Mouse (Mus musculus) adrenal gland, adult 18-20 months (tissue): ENCODE measurements around the gene Nono. TPM values are rescaled to one million over a fixed set of nuclear protein-coding genes. Genes with fewer than 3 reads are reported as not detected.

Experiments used
- DNase-seq, 2 experiments: peaks; one replicate each; pipeline ENCODE4 v3.0.0; 2021 to 2022; ENCODE audit warnings: low spot score in 2 of 2
- total RNA-seq, 2 experiments: library from RNA; stranded (reverse); gene quantifications; 1 replicate in 1 of 2; 2 replicates in 1 of 2; pipeline ENCODE4 v1.2.3; 2021

Nono gene
- total RNA-seq, 2 experiments from 2014 or later: 158 to 182 TPM

DNA sequence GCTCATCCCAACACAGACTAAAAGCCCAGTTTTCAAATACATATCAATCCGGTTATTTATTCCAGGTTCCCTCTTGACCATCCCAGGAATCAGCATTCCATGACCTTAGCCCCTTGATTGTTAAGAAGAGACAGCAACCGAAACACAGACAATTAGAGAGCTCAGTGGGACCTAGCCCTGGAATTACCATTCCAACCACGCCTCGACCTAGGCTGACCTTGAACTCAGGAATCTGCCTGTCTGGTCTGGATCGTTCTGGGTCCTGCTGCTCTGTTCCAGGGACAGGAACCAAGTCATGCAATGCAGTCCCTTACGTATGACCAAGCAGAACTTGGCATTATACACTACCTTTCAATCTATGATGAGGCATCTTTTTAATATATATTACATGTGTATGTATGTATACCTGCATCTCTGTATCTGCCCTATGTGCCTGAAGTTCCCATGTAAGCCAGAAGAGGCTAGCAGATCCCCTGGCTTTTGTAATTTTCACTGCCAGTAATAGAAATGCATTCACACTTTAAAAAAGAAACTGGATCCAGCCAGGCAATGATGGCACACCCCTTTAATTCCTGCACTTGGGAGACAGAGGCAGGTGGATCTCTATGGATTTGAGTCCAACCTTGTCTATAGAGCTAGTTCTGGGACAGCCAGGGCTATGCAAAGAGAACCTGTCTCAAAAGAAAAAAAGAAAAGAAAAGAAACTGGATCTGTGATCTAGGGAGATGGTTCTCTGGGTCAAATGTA lies 52.7 kb downstream of the Nono start:
- DNase-seq: no peak

DNA sequence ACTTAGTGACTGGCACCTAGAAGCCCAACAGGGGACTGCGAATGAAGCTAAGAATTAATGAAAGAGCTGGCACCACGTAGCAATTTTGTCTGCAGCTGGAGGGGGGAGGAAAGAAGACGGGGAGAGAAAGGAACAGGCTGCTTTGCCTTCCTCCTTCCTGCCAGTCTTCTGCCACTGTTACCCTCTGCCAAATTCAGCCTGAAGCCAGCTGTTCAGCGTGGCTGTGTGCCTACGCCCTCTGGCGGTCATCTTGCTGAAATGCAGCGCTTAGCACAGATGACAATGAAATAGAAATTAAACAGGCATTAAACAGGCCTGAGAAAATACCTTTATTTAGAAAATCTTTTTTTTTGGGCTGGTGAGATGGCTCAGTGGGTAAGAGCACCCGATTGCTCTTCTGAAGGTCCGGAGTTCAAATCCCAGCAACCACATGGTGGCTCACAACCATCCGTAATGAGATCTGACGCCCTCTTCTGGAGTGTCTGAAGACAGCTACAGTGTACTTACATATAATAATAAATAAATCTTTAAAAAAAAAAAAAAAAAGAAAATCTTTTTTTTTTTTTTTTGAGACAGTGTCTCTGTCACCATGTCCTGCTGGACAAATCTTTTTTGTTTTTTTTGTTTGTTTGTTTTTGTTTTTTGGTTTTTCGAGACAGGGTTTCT lies 57.5 kb downstream of the Nono start:
- peak; percentile 18 to 35 for DNase-seq

Other genes with a start within 250 kb of the Nono start
- gene Snx12, start 206.8 kb upstream of the Nono start, total RNA-seq: 10 to 100 TPM; 53.7 to 54.1 TPM
- 10 to 100 TPM; 33.8 to 39.6 TPM for gene Foxo4, start 174.8 kb upstream of the Nono start, total RNA-seq
- under 1 TPM in 1 of 2 experiments, not detected in 1; 0.54 TPM for gene Gm614, start 165.3 kb upstream of the Nono start, total RNA-seq
- gene Il2rg, start 161.1 kb upstream of the Nono start, total RNA-seq: 1 to 10 TPM; 4.9 to 9.0 TPM
- not detected for gene Gm20489, start 160.3 kb upstream of the Nono start, total RNA-seq
- 10 to 100 TPM; 32.0 to 33.4 TPM for gene Med12, start 155.3 kb upstream of the Nono start, total RNA-seq
- gene Nlgn3, start 130.2 kb upstream of the Nono start, total RNA-seq: 10 to 100 TPM in 1 of 2 experiments, 1 to 10 TPM in 1; 5.7 to 15.9 TPM
- not detected for gene Gjb1, start 52.9 kb upstream of the Nono start, total RNA-seq
- gene Zmym3, start 8.5 kb upstream of the Nono start, total RNA-seq: 10 to 100 TPM; 46.3 to 73.4 TPM
- under 1 TPM; 0.53 to 0.74 TPM for gene Itgb1bp2, start 19.8 kb downstream of the Nono start, total RNA-seq
- gene Taf1, start 103.4 kb downstream of the Nono start, total RNA-seq: 10 to 100 TPM; 38.2 to 41.7 TPM
- gene Ogt, start 210.7 kb downstream of the Nono start, total RNA-seq: 100 to 1,000 TPM; 113 to 171 TPM